ENCODE assay signal across 18 mouse cellular contexts in the genomic region with DNA sequence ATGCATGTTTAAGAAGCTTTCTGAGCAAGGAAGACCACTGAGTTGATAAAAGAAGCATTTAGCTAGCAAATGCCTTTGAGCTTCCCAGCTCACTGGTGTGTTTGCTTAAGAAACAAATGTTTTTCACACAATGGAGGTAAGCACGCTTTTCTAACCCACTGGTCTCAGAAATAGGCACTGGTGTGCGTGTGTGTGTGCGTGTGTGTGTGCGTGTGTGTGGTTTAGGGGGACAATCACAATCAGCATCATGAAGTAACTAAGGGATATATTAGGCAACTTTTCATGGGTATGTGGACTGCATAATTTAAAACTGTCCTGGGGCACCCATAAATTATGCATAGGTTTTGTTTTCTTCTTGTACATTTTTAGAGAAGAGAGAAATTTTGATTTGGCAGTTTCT.
DNase-seq lines count a peak whose midpoint lies in the region; ATAC-seq lines count a peak whose summit lies in the region.
"Had no signal": no experiment of that assay in that cellular context is flagged by ENCODE, and none has a peak within 500 bp of the region (broad histone marks: within the 10 kb centered on the region; RNA-seq: fewer than 3 reads in every experiment).

No protein-coding gene starts in this region.

- WGBS in hindbrain, embryonic 14.5 days = 80% methylated on average over 4 of the region's 4 CpGs
- 81% methylated on average over 4 of the region's 4 CpGs for WGBS in hindbrain, embryonic 11.5 days
- 49% methylated on average over 4 of the region's 4 CpGs for WGBS in midbrain, embryonic 11.5 days
- 64% methylated on average over 4 of the region's 4 CpGs for WGBS in midbrain, embryonic 10.5 days

- no peaks in the 10 kb centered on the region for H3K36me3 ChIP-seq in hindbrain, embryonic 14.5 days (replicated peaks; ENCODE audit: control insufficient read depth, insufficient read depth)
- H3K36me3 ChIP-seq in hindbrain, embryonic 11.5 days (ENCODE audit: control insufficient read depth, insufficient read depth, low read length) = no peaks in the 10 kb centered on the region
- H3K36me3 ChIP-seq in midbrain, embryonic 11.5 days (ENCODE audit: control insufficient read depth, insufficient read depth, low read length) = no peaks in the 10 kb centered on the region
- H3K36me3 ChIP-seq in midbrain, embryonic 10.5 days = no peaks in the 10 kb centered on the region
- H3K36me3 ChIP-seq: forebrain, embryonic 10.5 days; hindbrain, embryonic 15.5 days; intestine, embryonic 15.5 days had no signal

- no peak overlapping the region for H3K9ac ChIP-seq in hindbrain, embryonic 14.5 days
- H3K9ac ChIP-seq in hindbrain, embryonic 11.5 days (ENCODE audit: low read depth, low read length) = no peak overlapping the region
- H3K9ac ChIP-seq in midbrain, embryonic 11.5 days (ENCODE audit: low read length) = no peak overlapping the region
- H3K9ac ChIP-seq: forebrain, embryonic 13.5 days; hindbrain, embryonic 15.5 days; intestine, embryonic 15.5 days had no signal

- no peaks in the 10 kb centered on the region for H3K9me3 ChIP-seq in hindbrain, embryonic 14.5 days (ENCODE audit: control insufficient read depth, low read length)
- no peaks in the 10 kb centered on the region for H3K9me3 ChIP-seq in hindbrain, embryonic 11.5 days (ENCODE audit: control insufficient read depth, low read length)
- no peaks in the 10 kb centered on the region for H3K9me3 ChIP-seq in midbrain, embryonic 11.5 days (ENCODE audit: control insufficient read depth, low read length)
- no peaks in the 10 kb centered on the region for H3K9me3 ChIP-seq in midbrain, embryonic 10.5 days (replicated peaks)
- H3K9me3 ChIP-seq: forebrain, embryonic 10.5 days; forebrain, embryonic 13.5 days; hindbrain, embryonic 15.5 days; intestine, embryonic 15.5 days had no signal

- DNase-seq in hindbrain, embryonic 14.5 days (ENCODE audit: low spot score) = no peak
- DNase-seq in hindbrain, embryonic 11.5 days (ENCODE audit: low spot score) = no peak
- peak; percentile 72 for DNase-seq in midbrain, embryonic 11.5 days (ENCODE audit: low spot score, missing footprints)
- DNase-seq in midbrain, embryonic 10.5 days (ENCODE audit: low spot score) = no peak
- peak; percentile 9 for DNase-seq in retina, postnatal 1 day
- no peak for DNase-seq in retina, embryonic 14.5 days (ENCODE audit: low spot score)
- DNase-seq: adrenal gland, adult 2 months; adrenal gland, postnatal 14 days; cerebellum, adult 11-12 months; cerebellum, adult 9-10 months; gastrocnemius, postnatal 10 days; gastrocnemius, postnatal 36 days had no signal

- H3K4me3 ChIP-seq in hindbrain, embryonic 14.5 days (replicated peaks; ENCODE audit: low read length) = no peak overlapping the region
- H3K4me3 ChIP-seq in hindbrain, embryonic 11.5 days (ENCODE audit: low read depth, low read length) = no peak overlapping the region
- H3K4me3 ChIP-seq in midbrain, embryonic 11.5 days (ENCODE audit: low read depth, low read length) = no peak overlapping the region
- H3K4me3 ChIP-seq in midbrain, embryonic 10.5 days = no peak overlapping the region
- H3K4me3 ChIP-seq: forebrain, embryonic 10.5 days; forebrain, embryonic 13.5 days; hindbrain, embryonic 15.5 days; intestine, embryonic 15.5 days had no signal

- H3K27ac ChIP-seq in hindbrain, embryonic 14.5 days = 0 out of 2 replicates have a peak overlapping the region, but pooled peaks have one; percentile 14
- H3K27ac ChIP-seq in hindbrain, embryonic 11.5 days (ENCODE audit: low read depth, low read length) = no peak overlapping the region
- H3K27ac ChIP-seq in midbrain, embryonic 11.5 days (ENCODE audit: low read depth, low read length) = no peak overlapping the region
- no peak overlapping the region; the same call in 1 of the 2 replicates for H3K27ac ChIP-seq in midbrain, embryonic 10.5 days (replicated peaks)
- H3K27ac ChIP-seq: forebrain, embryonic 10.5 days; forebrain, embryonic 13.5 days; hindbrain, embryonic 15.5 days; intestine, embryonic 15.5 days had no signal

- ATAC-seq in hindbrain, embryonic 14.5 days (ENCODE audit: low FRiP score) = no peak
- no peak for ATAC-seq in hindbrain, embryonic 11.5 days (ENCODE audit: low FRiP score)
- no peak for ATAC-seq in midbrain, embryonic 11.5 days (ENCODE audit: low FRiP score)
- ATAC-seq: CD4-positive, CD25-positive, alpha-beta regulatory T cell, adult 4 months; forebrain, embryonic 13.5 days; intestine, embryonic 15.5 days had no signal

- no peaks in the 10 kb centered on the region for H3K27me3 ChIP-seq in hindbrain, embryonic 14.5 days (ENCODE audit: control insufficient read depth, insufficient read depth, low read length)
- H3K27me3 ChIP-seq in hindbrain, embryonic 11.5 days (ENCODE audit: control insufficient read depth, insufficient read depth, low read length) = no peaks in the 10 kb centered on the region
- no peaks in the 10 kb centered on the region for H3K27me3 ChIP-seq in midbrain, embryonic 11.5 days (ENCODE audit: control insufficient read depth, insufficient read depth, low read length)
- H3K27me3 ChIP-seq in midbrain, embryonic 10.5 days (ENCODE audit: low read depth, poor library complexity, severe bottlenecking) = no peaks in the 10 kb centered on the region
- H3K27me3 ChIP-seq: forebrain, embryonic 13.5 days; hindbrain, embryonic 15.5 days; intestine, embryonic 15.5 days had no signal

- H3K4me2 ChIP-seq in hindbrain, embryonic 14.5 days (replicated peaks) = no peak overlapping the region
- no peak overlapping the region for H3K4me2 ChIP-seq in hindbrain, embryonic 11.5 days (replicated peaks; ENCODE audit: low read depth, low read length)
- no peak overlapping the region for H3K4me2 ChIP-seq in midbrain, embryonic 11.5 days
- H3K4me2 ChIP-seq: forebrain, embryonic 13.5 days; heart, embryonic 11.5 days; hindbrain, embryonic 15.5 days; intestine, embryonic 15.5 days had no signal

- peaks cover 6% of the 10 kb centered on the region; the same call in 1 of the 2 replicates for H3K4me1 ChIP-seq in hindbrain, embryonic 14.5 days (replicated peaks; ENCODE audit: control insufficient read depth, insufficient read depth, low read length)
- no peaks in the 10 kb centered on the region for H3K4me1 ChIP-seq in hindbrain, embryonic 11.5 days (replicated peaks; ENCODE audit: control insufficient read depth, insufficient read depth, low read length)
- H3K4me1 ChIP-seq in midbrain, embryonic 11.5 days (ENCODE audit: control insufficient read depth, insufficient read depth, low read length) = no peaks in the 10 kb centered on the region
- peaks cover 21% of the 10 kb centered on the region for H3K4me1 ChIP-seq in midbrain, embryonic 10.5 days
- H3K4me1 ChIP-seq: intestine, embryonic 15.5 days had no signal

Comparison
In these comparisons a context has a peak if more than half of its experiments do, and no peak if none do; other contexts are left out.
1. DNase-seq: peak in midbrain, embryonic 11.5 days (single experiment) and retina, postnatal 1 day (single experiment); none in hindbrain, embryonic 14.5 days (single experiment), hindbrain, embryonic 11.5 days (single experiment), midbrain, embryonic 10.5 days (single experiment) and retina, embryonic 14.5 days (single experiment).